Mouse (Mus musculus): Measurements from ENCODE around the gene A430078G23Rik.
"Not testable (repeated sequence)": the region's sequence is repeated elsewhere in the genome, so short reads cannot be mapped to it uniquely, and the experiment has no call there.

A430078G23Rik gene

DNA sequence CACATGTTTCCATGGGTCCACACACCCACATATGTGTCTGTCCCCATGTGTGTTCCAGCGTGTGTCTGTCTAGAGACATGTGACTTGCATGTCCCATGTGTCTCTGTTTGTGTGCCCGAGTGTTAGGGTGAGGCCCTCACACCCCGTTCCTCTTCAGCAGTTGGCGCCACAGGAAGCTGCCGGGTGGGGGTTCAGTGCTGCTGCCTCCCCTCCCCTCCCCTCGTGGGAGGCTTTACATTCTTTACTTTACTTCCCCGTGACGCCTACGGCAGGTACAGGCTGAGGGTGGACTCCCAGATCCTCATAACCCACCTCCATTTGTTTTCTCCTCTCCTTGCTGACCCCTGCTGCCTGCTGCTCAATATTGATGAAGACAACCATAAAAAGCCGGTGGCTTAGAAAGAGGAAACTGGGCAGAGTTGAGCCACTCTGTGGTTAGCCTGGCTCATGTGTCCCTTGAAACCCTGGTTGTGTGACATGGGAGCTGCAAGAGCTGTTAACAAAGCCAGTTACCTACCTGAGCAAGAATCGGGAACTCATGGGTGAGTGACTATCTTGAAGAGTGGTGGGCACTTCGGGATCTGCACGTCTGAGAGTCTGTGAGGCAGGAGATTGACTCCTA is at the start of gene A430078G23Rik:
TSS of gene A430078G23Rik (plus strand) at position 227 of the 622 bp plus-strand sequence.
- no peak for ATAC-seq (ENCODE audit: low TSS enrichment)

- not testable (repeated sequence) for ATAC-seq (ENCODE audit: low TSS enrichment)
Observed at GRCm38 (mm10) chr8:3308205-3308800, 44.9 kb upstream of the A430078G23Rik start.

DNA sequence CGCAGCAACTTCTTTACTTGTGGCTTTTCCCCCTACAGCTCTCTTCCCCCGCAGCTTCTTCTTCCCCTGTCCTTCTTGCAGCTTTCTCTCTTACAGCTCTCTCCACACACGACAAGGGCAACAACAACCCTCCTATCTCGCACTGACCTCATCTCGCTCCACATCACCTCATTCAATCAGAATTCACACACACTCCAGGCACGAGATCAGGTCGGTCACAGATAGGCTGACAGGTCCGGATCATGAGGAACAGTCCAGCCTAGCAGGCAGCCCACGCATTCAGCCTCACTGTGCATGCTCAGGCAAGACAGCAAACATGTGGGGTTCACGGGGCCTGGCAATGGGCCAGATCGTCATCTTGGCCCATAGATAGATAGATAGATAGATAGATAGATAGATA is 43.6 kb upstream of the A430078G23Rik start:
- no peak for ATAC-seq (ENCODE audit: low TSS enrichment)

DNA sequence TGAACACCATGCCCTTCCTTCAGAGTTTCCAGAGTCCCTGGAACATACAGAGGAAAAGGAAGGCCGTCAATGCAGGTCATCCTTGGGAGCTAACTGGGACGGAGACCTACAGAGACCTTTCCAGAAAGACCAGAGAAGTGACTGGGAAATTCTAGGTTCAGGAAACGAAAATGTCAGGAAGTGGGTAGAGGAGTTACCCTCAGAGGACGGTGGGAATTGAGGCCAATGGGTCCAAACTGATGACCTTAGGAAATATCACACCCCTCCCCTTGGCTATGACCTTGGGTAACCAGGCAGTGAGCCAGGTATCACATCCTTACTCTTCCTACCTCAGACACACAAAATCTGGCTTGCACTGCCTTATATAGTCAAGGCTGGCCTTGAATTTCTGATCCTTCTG is 41.7 kb upstream of the A430078G23Rik start:
- no peak for ATAC-seq (ENCODE audit: low TSS enrichment)

DNA sequence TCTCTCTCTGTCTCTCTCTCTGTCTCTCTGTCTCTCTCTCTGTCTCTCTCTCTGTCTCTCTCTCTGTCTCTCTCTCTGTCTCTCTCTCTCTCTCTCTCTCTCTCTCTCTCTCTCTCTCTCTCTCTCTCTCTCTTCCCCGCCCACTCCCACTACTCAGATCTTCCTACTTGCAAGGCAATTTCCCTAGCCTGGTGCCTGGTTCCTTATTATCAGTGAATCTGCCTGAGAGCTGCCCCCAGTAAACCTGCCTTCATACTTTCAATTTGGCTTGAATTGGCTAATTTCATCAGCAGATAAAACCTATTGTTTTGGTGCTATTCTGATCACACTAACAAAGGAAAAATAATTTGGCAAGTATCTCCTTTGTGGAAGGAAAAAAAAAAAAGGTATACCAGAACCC is 39.8 kb upstream of the A430078G23Rik start:
- not testable (repeated sequence) for ATAC-seq (ENCODE audit: low TSS enrichment)

DNA sequence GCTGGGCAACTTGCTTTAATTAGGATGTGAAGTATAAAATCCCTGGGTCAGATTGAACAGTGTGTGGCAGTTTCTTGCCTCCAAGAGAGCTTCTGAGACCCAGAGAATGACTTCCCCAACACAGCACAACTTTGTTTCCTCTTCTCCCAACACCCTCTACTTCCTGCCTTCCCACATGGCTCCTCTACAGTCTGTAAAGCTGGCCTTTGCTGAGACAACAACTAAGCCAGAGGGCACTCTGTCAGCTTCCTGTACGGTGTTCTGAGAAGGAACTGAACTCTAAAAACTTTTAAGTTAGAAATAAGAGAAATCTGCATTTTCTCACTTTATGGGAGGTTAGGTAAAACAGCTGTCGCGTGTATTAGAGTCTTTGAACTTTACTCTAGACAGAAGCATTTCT is 39.4 kb upstream of the A430078G23Rik start:
- no peak for ATAC-seq (ENCODE audit: low TSS enrichment)

DNA sequence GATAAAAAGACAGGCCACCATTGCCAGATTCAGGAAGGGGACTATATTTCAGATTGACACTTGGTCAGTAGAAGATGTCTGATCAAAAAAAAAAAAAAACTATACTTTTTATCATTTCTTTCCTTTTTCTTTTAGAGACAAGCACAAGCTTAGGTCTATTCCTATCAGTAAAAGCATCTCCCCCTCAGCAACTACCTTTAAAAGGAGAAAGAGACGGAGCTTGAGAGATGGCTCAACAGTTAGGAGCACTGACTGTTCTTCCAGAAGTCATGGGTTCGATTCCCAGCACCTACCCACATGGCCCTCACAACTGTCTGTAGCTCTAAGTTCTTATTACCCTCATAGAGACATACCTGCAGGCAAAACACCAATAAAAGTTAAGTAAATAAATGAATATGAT is 38.9 kb upstream of the A430078G23Rik start:
- no peak for ATAC-seq (ENCODE audit: low TSS enrichment)

DNA sequence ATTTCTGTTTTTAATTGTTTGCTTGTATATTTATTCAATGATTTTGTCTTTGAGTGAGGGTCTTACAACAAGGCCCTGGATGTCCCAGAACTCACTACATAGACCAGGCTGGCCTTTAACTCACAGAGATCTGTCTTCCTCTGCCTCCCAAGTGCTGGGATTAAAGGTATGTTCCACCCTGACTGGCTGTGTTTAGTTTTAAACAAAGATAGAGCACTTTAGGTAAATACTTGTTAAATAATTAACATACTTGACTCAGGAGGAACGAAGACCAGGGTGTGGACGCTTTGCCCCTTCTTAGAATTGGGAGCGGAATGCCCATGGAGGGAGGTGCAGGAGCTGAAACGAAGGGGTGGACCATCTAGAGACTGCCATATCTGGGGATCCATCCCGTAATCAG is 36.6 kb upstream of the A430078G23Rik start:
- no peak for ATAC-seq (ENCODE audit: low TSS enrichment)

- not testable (repeated sequence) for ATAC-seq (ENCODE audit: low TSS enrichment)
Observed at GRCm38 (mm10) chr8:3319267-3319666, 33.9 kb upstream of the A430078G23Rik start.

DNA sequence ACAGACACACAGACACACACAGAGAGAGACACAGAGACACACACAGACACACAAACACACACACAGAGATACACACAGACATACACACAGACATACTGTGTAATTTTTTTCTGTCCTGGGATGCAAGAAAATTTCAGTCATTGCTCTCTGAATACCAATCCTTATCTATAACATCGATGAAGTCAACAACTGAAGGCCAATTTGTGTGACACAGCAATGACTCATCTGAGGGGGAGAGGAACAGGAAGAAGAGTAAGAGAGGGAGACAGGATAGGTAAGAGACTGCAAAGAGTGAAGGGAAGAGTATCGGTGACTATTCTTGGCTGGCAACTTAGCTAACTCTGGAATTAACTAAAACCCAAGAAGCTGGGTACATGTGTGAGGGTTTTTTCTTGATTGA is 29.0 kb upstream of the A430078G23Rik start:
- no peak for ATAC-seq (ENCODE audit: low TSS enrichment)

DNA sequence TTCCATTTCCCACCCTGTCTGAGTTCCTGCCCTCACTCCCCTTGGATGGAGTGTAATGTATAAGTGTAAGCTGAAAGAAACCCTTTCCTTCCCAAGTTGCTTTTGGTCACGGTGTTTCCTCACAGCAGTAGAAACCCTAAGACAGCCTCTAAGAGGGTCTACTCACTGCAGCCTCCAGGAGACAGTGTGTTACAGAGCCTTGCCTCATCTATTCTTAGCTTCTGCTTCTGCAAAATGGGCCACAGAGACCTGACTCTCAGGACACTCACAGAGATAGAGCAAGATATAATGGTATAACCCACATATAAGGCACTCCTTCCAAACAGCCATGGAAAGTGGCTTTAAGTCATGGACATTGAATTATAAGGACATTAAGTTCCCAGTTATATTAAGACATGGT is 26.2 kb upstream of the A430078G23Rik start:
- ATAC-seq (ENCODE audit: low TSS enrichment) = no peak

DNA sequence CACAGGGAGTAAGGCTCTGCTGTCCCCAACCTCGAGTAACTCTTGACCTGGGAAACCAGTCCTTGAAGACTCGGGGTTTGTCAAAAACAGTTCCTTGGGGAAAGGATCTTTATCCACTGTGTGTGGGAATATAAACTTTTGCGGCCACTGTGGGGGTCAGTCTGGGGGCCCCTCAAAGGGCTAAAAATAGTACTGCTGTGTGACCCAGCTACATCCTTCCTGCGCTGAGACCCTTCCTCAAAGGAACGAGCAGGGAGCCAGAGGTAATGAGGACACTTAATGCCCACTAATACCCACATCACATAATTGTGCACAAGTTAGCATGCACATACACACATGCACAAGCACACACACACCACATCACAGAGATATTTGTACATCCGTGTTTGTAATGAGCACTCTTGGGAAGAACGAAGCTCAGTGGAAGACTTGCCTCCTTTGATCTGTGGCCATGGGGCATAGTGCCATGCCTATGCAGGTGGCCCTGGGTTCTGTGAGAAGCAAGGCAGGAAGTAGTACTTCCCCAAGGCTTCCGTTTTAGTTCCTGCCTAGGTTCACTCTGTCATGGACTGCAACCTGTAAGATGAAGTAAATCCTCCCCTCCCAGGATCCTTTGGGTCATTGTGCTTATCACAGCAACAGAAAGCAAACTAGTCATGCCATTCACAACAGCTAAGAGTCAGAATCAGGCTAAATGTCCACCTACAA is 25.5 kb upstream of the A430078G23Rik start:
- ATAC-seq (ENCODE audit: low TSS enrichment) = no peak

DNA sequence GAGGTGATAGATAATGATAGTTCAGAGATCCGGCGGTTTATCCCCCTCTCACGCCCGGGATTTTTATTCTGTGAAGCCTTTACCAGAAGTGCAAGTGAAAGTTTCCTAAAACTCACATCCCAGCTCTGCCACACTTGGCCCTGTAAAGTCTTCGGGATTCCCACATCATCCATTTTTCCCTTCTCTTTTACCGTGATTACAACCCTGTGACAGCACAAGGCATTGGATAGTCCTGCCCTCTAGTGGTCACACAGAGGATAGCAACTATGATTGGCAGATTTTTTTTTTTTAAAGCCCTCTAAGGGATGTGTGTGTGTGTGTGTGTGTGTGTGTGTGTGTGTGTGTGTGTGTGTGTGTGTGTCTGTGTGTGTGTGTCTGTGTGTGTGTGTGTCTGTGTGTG is 22.6 kb upstream of the A430078G23Rik start:
- no peak for ATAC-seq (ENCODE audit: low TSS enrichment)

DNA sequence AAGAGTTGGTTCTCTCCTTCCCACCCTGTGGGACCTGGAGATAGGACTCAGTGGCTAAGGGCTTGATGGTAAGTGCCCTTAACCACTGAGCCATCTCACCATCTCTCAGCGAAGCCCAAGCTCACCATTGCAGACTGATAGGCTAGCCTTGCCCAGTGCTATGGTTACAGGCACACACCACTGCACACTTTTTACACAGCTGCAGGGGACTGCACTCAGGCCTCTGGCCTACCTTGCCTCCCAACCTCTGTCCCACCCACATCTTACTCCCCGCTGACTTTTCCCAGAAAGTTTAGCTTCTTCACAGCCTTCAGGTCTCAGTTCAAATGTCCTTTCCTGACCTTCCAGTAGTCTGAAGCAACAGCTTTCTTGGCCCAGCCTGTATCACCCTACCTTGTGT is 21.5 kb upstream of the A430078G23Rik start:
- ATAC-seq (ENCODE audit: low TSS enrichment) = no peak

GRCm38 (mm10) chr8:3335881-3336280 is 17.3 kb upstream of the A430078G23Rik start:
- ATAC-seq (ENCODE audit: low TSS enrichment) = no peak

GRCm38 (mm10) chr8:3336658-3337524 is 16.3 kb upstream of the A430078G23Rik start:
- ATAC-seq (ENCODE audit: low TSS enrichment) = peak; percentile 52; the same call in 1 of the 2 replicates

GRCm38 (mm10) chr8:3337525-3337824 is 15.7 kb upstream of the A430078G23Rik start:
- not testable (repeated sequence) for ATAC-seq (ENCODE audit: low TSS enrichment)

GRCm38 (mm10) chr8:3337971-3338370 is 15.2 kb upstream of the A430078G23Rik start:
- ATAC-seq (ENCODE audit: low TSS enrichment) = no peak

DNA sequence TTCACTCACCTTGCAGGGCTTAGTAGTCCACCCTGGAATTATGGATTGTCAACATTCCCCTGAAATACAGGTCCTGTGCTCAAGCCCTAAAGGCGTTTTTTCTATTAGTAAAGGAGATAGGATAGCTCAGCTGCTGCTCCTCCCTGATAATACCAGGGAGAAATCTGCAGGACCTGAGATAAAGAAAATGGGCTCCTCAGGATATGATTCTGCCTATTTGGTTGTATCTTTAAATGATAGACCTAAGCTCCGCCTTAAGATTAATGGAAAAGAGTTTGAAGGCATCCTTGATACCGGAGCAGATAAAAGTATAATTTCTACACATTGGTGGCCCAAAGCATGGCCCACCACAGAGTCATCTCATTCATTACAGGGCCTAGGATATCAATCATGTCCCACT is 12.5 kb upstream of the A430078G23Rik start:
- ATAC-seq (ENCODE audit: low TSS enrichment) = not testable (repeated sequence)

DNA sequence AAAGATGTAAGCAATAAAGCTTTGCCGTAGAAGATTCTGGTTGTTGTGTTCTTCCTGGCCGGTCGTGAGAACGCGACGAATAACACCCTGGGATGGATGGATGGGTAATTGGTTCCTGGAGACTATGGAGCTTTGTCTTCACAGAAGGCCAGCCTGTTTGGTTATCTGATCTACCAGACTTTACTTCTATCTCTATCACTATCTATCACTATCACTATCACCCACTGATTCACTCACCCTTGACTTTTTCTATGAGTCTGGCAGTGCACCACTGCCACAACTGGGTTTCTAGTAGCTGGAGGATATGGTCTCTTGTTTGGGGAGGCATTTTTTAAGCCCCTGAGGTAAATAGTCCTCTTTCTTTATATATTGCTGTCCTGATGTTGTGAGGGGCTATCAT is 7.9 kb upstream of the A430078G23Rik start:
- ATAC-seq (ENCODE audit: low TSS enrichment) = no peak

DNA sequence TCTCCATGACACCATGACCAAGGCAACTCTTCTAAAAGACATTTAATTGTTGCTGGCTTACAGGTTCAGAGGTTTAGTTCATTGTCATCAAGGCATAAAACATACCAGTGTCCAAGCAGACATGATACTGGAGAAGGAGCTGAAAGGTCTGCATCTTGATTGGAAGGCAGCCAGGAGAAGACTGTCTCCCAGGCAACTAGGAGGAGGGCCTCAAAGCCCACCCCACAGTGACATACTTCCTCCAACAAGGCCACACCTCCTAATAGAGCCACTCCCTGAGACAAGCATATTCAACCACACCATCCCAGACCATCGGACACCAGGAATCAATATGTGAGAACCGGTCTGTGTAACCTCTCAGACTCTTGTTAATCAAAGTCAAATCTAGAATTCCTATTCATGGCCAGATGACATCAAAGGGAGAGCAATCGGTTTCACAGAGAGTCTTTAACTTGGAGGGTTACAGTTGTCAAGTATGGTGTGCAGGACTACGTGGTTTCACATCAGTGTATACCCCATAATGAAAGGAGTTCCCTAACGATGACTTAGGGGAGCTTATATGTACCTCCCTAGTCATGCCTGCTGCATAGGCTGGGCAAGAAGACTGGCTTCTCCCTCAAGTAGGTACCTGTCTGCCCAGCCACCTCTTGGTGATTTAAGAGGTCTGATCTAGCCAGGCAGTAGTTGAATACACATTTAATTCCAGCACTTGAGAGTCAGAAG is 6.4 kb upstream of the A430078G23Rik start:
- no peak for ATAC-seq (ENCODE audit: low TSS enrichment)
